Mouse (Mus musculus) CH12.LX (cell line): ENCODE results near the gene Prep.

Experiments
- CHD2 ChIP-seq: IDR thresholded peaks from 2 replicates; pipeline ENCODE4 v1.6.1; 2011; ENCODE audit warnings: low read length, improper control_type of control experiment
- CTCF ChIP-seq, 2 experiments: IDR thresholded peaks in 1 of 2; conservative IDR thresholded peaks in 1 of 2; 2 replicates each; pipeline ENCODE4 v1.5.1; 2011 to 2012; ENCODE audit warnings: low read depth in 2 of 2, low read length in 2 of 2, improper control_type of control experiment in 1 of 2, inconsistent platforms in 1 of 2, mild to moderate bottlenecking in 1 of 2, moderate library complexity in 1 of 2
- EP300 ChIP-seq: IDR thresholded peaks from 2 replicates; pipeline ENCODE4 v1.6.1; 2011; ENCODE audit warnings: low read length, improper control_type of control experiment
- ETS1 ChIP-seq: conservative IDR thresholded peaks from 2 replicates; pipeline ENCODE4 v1.6.1; 2012; ENCODE audit warnings: low read depth, mild to moderate bottlenecking, inconsistent platforms, low read length, improper control_type of control experiment, moderate library complexity
- GABPA ChIP-seq: IDR thresholded peaks from 2 replicates; pipeline ENCODE4 v1.6.1; 2012; ENCODE audit warnings: low read depth, low read length, improper control_type of control experiment, inconsistent platforms; ENCODE audit not compliant: insufficient replicate concordance
- JUN ChIP-seq: IDR thresholded peaks from 2 replicates; pipeline ENCODE4 v1.6.1; 2011; ENCODE audit warnings: low read depth, mild to moderate bottlenecking, low read length, improper control_type of control experiment, moderate library complexity; ENCODE audit not compliant: insufficient read depth
- PAX5 ChIP-seq: IDR thresholded peaks from 2 replicates; pipeline ENCODE4 v1.6.1; 2012; ENCODE audit warnings: low read length, inconsistent platforms, mixed read lengths
- POLR2A ChIP-seq: IDR thresholded peaks from 2 replicates; pipeline ENCODE4 v1.6.1; 2011; ENCODE audit warnings: low read depth, mild to moderate bottlenecking, improper control_type of control experiment, low read length
- POLR2AphosphoS2 ChIP-seq: IDR thresholded peaks from 2 replicates; pipeline ENCODE4 v1.6.1; 2011; ENCODE audit warnings: low read depth, low read length, improper control_type of control experiment
- ZMIZ1 ChIP-seq: IDR thresholded peaks from 2 replicates; pipeline ENCODE4 v1.6.1; 2012; ENCODE audit warnings: low read depth, mild to moderate bottlenecking, inconsistent platforms, low read length, improper control_type of control experiment
- ZNF384 ChIP-seq: IDR thresholded peaks from 2 replicates; pipeline ENCODE4 v1.6.1; 2012; ENCODE audit warnings: low read depth, low read length, improper control_type of control experiment, inconsistent platforms

- TF ChIP-seq GABPA = no peak
- no peak for TF ChIP-seq JUN
- no peak for TF ChIP-seq CHD2
- no peak for TF ChIP-seq ZNF384
- no peak for TF ChIP-seq POLR2A
- no peak for TF ChIP-seq CTCF (conservative IDR thresholded peaks at IDR 0.05 in 1 of 2, IDR thresholded peaks at IDR 0.05 in 1 of 2; ENCODE audit: low read depth in 2 of 2, low read length in 2 of 2)
- TF ChIP-seq PAX5 = no peak
- no peak for TF ChIP-seq EP300
- no peak for TF ChIP-seq POLR2AphosphoS2
- TF ChIP-seq ETS1 = no peak
- TF ChIP-seq ZMIZ1 = no peak
Observed at GRCm38 (mm10) chr10:45193330-45194310, 126.6 kb downstream of the Prep start.
